Mouse (Mus musculus): Measurements from ENCODE around the gene Flot1. TPM values are rescaled to one million over a fixed set of nuclear protein-coding genes. Genes with fewer than 3 reads are reported as not detected.

The Flot1 gene
- polyA plus RNA-seq, 1 experiment from 2014 or later = 80.2 TPM

DNA sequence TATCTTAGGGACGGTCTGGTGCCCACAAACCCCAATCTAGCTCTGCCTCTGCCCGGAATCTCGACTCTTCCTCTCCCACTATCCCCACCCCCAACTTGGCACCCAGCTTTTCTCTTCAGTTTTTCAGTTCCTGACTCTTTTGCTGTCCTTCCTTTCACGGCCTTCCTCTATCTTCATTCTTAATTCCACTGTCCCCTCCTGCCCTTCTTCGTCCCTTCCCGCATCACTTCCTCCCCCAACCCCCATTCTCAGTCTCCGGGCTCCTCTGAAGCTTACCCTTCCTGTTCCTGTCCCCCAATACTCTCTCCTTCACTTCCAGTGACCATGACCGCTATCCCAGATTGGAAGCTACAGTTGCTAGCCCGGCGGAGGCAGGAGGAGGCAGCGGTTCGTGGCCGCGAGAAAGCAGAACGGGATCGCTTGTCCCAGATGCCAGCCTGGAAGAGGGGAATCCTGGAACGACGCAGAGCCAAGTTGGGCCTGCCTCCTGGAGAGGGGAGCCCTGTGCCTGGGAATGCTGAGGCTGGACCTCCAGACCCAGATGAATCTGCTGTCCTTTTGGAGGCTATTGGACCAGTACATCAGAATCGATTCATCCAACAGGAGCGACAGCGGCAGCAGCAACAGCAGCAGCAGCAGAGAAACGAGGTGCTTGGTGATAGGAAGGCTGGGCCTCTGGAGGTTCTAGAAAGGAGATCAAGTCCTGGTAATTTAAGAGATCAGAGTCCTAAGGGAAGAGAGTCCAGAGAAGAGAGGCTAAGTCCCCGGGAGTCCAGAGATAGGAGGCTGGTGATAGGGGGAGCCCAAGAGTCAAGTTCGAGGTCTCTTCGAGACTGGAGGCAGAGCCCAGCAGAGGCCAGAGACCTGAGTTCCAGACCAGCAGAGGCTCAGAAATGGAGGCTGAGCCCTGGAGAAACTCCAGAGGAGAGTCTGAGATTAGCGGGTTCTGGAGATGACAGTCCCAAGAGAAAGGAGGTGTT lies 44.2 kb downstream of the Flot1 start:
- Histone ChIP-seq H3K27ac (ENCODE audit: poor library complexity, severe bottlenecking) (peak overlapping the region; percentile 96), H3K4me3 (peak overlapping the region; percentile 78), H3K4me1 (replicated peaks) (peaks cover 59% of the 10 kb centered on the region), H3K9me3 (replicated peaks) (no peaks in the 10 kb centered on the region; the same call in 1 of the 2 replicates), H3K27me3 (replicated peaks) (no peaks in the 10 kb centered on the region), H3K36me3 (peaks cover 11% of the 10 kb centered on the region), H3K4me2 (peak overlapping the region; percentile 94), H3K9ac (peak overlapping the region; percentile 91)
- 6% methylated on average over 26 of the region's 26 CpGs for WGBS
- no peak for ATAC-seq (ENCODE audit: insufficient number of reproducible peaks, low FRiP score)

DNA sequence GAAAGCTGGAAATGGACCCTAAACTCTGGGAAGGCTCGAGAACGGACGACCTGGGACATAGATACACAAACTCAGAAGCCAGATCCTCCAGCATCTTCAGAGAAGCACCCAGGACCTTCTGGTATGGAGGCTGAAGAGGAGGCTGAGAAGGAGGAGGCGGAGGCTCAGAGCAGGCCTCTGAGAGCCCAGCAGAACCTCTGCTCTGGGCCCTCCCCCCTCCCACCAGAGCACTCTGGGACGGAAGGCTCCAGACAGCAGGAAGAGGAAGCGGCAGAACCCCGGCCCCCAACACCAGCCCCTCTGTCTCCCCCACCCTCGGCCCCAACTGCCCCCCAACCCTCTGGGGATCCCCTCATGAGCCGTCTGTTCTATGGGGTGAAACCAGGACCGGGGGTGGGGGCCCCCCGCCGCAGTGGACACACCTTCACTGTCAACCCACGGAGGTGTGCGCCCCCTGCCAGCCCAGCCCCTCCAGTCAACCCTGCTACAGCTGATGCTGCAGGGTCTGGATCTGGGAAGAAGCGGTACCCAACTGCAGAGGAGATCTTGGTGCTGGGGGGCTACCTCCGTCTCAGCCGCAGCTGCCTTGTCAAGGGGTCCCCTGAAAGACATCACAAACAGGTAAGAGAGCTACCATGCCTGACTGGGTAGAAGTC lies 45.3 kb downstream of the Flot1 start:
- no peaks in the 10 kb centered on the region; the same call in 1 of the 2 replicates for H3K9me3 ChIP-seq (replicated peaks)
- 23% methylated on average over 16 of the region's 17 CpGs for WGBS
- peaks cover 19% of the 10 kb centered on the region for H3K36me3 ChIP-seq
- H3K27ac ChIP-seq (ENCODE audit: poor library complexity, severe bottlenecking) = peak overlapping the region; percentile 96
- peak overlapping the region; percentile 94 for H3K4me2 ChIP-seq
- H3K4me3 ChIP-seq = peak overlapping the region; percentile 78
- H3K9ac ChIP-seq = peak overlapping the region; percentile 91
- H3K27me3 ChIP-seq (replicated peaks) = no peaks in the 10 kb centered on the region
- H3K4me1 ChIP-seq (replicated peaks) = peaks cover 64% of the 10 kb centered on the region
- no peak for ATAC-seq (ENCODE audit: insufficient number of reproducible peaks, low FRiP score)

DNA sequence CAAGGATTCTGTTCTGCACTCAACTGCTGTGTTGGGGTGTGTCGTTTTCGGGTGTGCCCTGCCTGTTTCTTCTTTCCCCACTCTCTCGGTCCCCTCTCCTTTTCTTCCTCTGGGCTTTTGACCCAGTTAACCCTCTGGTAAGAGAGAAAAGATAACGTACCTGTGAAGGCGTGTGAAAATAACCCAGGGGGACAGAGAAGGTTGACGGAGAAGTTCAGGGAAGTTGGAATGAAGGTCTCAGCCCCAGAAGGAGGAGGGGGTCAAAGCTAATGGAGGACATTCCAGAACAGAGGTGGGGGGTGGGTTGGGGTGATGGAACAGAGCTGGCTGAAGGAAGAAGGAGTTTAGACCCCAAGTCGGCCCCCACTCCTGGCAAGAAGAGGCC lies 45.9 kb downstream of the Flot1 start:
- Histone ChIP-seq H3K4me2 (peak overlapping the region; percentile 94), H3K4me3 (peak overlapping the region; percentile 78), H3K27ac (ENCODE audit: poor library complexity, severe bottlenecking) (peak overlapping the region; percentile 96), H3K9ac (peak overlapping the region; percentile 91), H3K36me3 (peaks cover 20% of the 10 kb centered on the region), H3K4me1 (replicated peaks) (peaks cover 68% of the 10 kb centered on the region), H3K27me3 (replicated peaks) (no peaks in the 10 kb centered on the region), H3K9me3 (replicated peaks) (no peaks in the 10 kb centered on the region; the same call in 1 of the 2 replicates)
- no peak for ATAC-seq (ENCODE audit: insufficient number of reproducible peaks, low FRiP score)
- 3% methylated on average over 7 of the region's 7 CpGs for WGBS

DNA sequence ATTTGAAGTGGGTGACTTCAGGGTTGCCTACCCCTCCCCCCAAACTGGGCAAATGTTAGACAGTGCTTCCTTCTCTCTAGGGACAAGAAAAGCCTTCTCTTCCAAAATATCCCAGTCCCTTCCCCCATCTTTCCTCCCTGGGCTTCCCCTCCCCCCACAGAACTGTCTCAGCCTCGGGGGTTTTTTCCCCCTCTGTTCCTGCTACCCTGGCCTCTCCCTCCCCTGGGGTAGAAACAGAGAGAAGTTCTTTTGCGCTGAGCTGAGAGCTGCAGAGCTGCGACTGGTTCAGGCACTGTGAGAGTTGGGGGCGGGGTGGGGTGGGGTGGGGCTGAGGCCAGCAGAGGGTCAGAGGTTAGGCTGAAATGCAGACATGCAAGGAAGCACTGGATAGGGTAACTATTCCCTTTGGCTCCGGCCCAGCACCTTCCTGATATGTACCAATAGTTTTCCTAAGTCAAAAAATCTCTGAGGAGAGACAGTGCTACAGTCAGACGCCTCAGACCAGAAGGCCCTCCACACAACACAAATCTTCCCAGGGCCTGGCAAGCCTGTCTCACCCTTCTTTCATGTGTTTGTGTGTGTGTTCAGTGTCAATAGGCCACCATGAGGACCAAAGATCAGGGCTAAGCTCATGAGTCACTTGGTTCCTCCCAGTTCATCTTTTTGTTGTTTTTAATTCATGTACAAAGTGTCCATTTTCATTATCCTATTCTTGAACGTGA lies 46.5 kb downstream of the Flot1 start:
- ATAC-seq (ENCODE audit: insufficient number of reproducible peaks, low FRiP score) = peak; percentile 18; the same call in 1 of the 2 replicates
- 4% methylated on average over 7 of the region's 7 CpGs for WGBS

GRCm38 (mm10) chr17:35870151-35870883 lies 47.3 kb downstream of the Flot1 start:
- H3K4me3 ChIP-seq = peak overlapping the region; percentile 78
- WGBS = 34% methylated on average over 9 of the region's 9 CpGs
- peak; percentile 19; the same call in 1 of the 2 replicates for ATAC-seq (ENCODE audit: insufficient number of reproducible peaks, low FRiP score)
- H3K9ac ChIP-seq = peak overlapping the region; percentile 91
- peak overlapping the region; percentile 96 for H3K27ac ChIP-seq (ENCODE audit: poor library complexity, severe bottlenecking)
- H3K36me3 ChIP-seq = peaks cover 34% of the 10 kb centered on the region
- peak overlapping the region; percentile 94 for H3K4me2 ChIP-seq
- no peaks in the 10 kb centered on the region for H3K27me3 ChIP-seq (replicated peaks)
- H3K4me1 ChIP-seq (replicated peaks) = peaks cover 58% of the 10 kb centered on the region
- H3K9me3 ChIP-seq (replicated peaks) = no peaks in the 10 kb centered on the region; the same call in 1 of the 2 replicates

More for the DNA sequence above, 46.5 kb downstream of the Flot1 start:
- Histone ChIP-seq H3K9ac (peak overlapping the region; percentile 91), H3K4me1 (replicated peaks) (peaks cover 66% of the 10 kb centered on the region), H3K27me3 (replicated peaks) (no peaks in the 10 kb centered on the region), H3K27ac (ENCODE audit: poor library complexity, severe bottlenecking) (peak overlapping the region; percentile 96), H3K36me3 (peaks cover 26% of the 10 kb centered on the region), H3K4me3 (peak overlapping the region; percentile 78), H3K9me3 (replicated peaks) (no peaks in the 10 kb centered on the region; the same call in 1 of the 2 replicates), H3K4me2 (peak overlapping the region; percentile 94)

DNA sequence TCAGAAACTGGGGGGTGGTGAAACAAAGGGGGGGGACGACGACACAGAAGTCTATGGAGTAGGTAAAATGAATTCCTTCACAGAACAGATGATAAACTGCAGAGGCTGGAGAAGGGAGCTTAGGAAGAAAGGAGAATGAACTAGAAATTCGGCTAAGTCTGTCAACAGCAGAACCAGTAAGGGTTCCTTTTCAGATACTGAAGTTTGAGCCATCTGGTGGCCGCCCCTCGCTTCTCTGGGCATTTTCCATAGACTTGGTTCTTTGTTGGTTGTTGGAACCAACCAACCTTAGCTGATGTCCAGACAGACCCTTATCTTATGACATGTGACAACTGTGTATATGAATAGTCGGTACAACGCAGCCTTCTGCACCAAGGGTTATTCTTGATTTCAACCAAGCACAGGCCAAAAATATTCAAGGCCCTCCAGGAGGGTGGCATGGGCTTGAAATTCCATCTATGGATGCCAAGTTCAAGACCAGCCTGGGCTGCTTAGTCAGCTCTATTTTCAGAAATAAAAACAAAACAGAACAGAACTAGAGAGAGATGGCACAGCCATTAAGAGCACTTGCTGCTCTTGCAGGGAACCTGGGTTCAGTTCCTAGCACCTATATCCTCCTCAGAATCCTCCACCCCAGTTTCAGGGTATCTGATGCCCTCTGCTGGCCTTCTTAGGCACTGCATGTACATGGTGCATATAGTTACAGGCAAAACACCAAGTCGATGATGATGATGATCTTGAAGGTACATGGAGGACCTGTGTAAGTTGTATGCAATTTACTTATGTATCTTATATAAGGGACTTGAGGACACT lies 48.1 kb downstream of the Flot1 start:
- Histone ChIP-seq H3K27me3 (replicated peaks) (no peaks in the 10 kb centered on the region), H3K4me3 (peak overlapping the region; percentile 78), H3K36me3 (peaks cover 39% of the 10 kb centered on the region), H3K4me1 (replicated peaks) (peaks cover 58% of the 10 kb centered on the region), H3K4me2 (peak overlapping the region; percentile 94), H3K9me3 (replicated peaks) (no peaks in the 10 kb centered on the region; the same call in 1 of the 2 replicates), H3K27ac (ENCODE audit: poor library complexity, severe bottlenecking) (peak overlapping the region; percentile 96), H3K9ac (peak overlapping the region; percentile 91)
- WGBS = 55% methylated on average over 8 of the region's 8 CpGs
- no peak for ATAC-seq (ENCODE audit: insufficient number of reproducible peaks, low FRiP score)

GRCm38 (mm10) chr17:35873774-35874519 lies 50.9 kb downstream of the Flot1 start:
- WGBS = 22% methylated on average over 21 of the region's 21 CpGs
- H3K4me2 ChIP-seq = peak overlapping the region; percentile 33
- peaks cover 45% of the 10 kb centered on the region for H3K36me3 ChIP-seq
- H3K27me3 ChIP-seq (replicated peaks) = no peaks in the 10 kb centered on the region
- ATAC-seq (ENCODE audit: insufficient number of reproducible peaks, low FRiP score) = no peak
- peak overlapping the region; percentile 14 for H3K4me3 ChIP-seq
- peak overlapping the region; percentile 44 for H3K9ac ChIP-seq
- peaks cover 38% of the 10 kb centered on the region for H3K4me1 ChIP-seq (replicated peaks)
- H3K9me3 ChIP-seq (replicated peaks) = no peaks in the 10 kb centered on the region; the same call in 1 of the 2 replicates
- H3K27ac ChIP-seq (ENCODE audit: poor library complexity, severe bottlenecking) = 0 out of 2 replicates have a peak overlapping the region, but pooled peaks have one; percentile 26

- H3K9me3 ChIP-seq (replicated peaks) = no peaks in the 10 kb centered on the region; the same call in 1 of the 2 replicates
- H3K4me1 ChIP-seq (replicated peaks) = peaks cover 31% of the 10 kb centered on the region
- no peak overlapping the region for H3K4me2 ChIP-seq
- H3K4me3 ChIP-seq = no peak overlapping the region
- H3K27me3 ChIP-seq (replicated peaks) = no peaks in the 10 kb centered on the region
- 83% methylated on average over 6 of the region's 6 CpGs for WGBS
- no peak overlapping the region for H3K27ac ChIP-seq (ENCODE audit: poor library complexity, severe bottlenecking)
- no peak overlapping the region for H3K9ac ChIP-seq
- no peak for ATAC-seq (ENCODE audit: insufficient number of reproducible peaks, low FRiP score)
- peaks cover 45% of the 10 kb centered on the region for H3K36me3 ChIP-seq
Measured at GRCm38 (mm10) chr17:35874721-35875120, 51.7 kb downstream of the Flot1 start.
